Mouse (Mus musculus): Measurements from ENCODE around the gene Olfr727. TPM values are rescaled to one million over a fixed set of nuclear protein-coding genes. Genes with fewer than 3 reads are reported as not detected.

Olfr727 gene
- not detected in 2 replicates for polyA plus RNA-seq (2012; rRNA removed)

DNA sequence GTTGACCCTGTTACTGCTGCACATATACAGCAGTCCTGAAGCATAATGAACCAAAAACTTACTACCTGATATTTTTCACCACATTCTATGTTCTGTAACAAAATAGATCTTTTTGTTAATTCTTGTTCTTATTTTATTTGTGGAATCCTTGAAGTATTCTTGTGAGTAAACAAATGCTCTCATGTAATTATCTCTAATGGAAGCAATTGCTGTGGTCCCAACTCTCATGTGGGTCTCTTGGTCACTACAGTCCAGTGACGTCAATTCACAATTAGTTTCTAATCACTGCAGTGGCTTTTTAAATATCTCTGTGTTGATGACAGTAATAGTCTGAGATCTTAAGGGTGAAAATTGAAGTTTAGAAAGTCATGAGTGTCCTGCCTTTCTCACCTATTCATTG lies at the start of gene Olfr727:
Olfr727 (plus strand) TSS at position 301 of the 400 bp plus-strand sequence.

GRCm38 (mm10) chr14:50090853-50091252 lies 32.1 kb upstream of the Olfr727 start, which contains the start of gene Olfr726:
Olfr726 (minus strand) TSS chr14:50090953.

DNA sequence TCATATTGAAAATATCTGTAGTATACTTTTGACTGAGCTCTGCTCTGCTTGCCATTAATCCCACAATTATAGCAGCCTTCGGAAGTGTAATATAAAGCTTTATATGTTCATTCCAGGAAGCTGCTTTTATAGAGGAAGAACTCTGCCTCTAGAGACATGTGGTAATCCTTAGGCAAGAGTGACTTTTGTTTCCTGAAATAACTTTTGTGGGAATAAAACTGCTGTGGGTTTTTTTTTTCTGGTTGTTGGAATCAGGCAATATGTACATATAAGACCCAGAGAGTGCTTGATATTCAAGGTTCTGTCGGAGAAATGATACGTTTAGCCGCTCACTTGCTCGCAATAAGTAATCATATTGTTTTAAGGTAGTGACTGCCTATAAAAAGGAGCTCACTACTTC lies 19.6 kb downstream of the Olfr727 start, which contains the start of gene Olfr728:
Olfr728 (minus strand) TSS at position 101 of the 400 bp plus-strand sequence.

DNA sequence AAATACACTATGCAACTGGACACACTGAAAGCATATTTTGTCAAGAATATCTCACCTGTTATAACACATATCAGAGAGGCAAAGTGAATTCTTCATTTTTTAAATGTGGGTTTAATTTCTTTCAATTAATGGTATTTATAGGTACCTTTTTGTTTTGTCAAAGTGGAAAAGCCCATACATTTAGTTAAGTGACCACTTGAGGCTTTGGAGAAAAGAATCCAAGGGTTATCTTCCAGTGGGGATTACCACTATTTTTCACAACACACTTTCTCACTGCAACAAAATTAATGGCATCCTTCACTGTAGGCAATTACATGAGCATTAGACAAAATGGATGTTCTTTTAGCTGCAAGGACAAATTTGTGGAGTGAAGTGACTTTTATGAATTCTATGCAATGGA lies 29.8 kb downstream of the Olfr727 start, which contains the start of gene Olfr729:
Olfr729 (minus strand) TSS at position 101 of the 400 bp plus-strand sequence.

Other genes with a start within 250 kb of the Olfr727 start
- gene Olfr722, start 221.2 kb upstream of the Olfr727 start, polyA plus RNA-seq (2012; rRNA removed) = not detected in 2 replicates
- gene Olfr723, start 191.4 kb upstream of the Olfr727 start, polyA plus RNA-seq (2012; rRNA removed) = not detected in 2 replicates
- gene Olfr724, start 159.9 kb upstream of the Olfr727 start, polyA plus RNA-seq (2012; rRNA removed) = not detected in 2 replicates
- gene Olfr725, start 82.8 kb upstream of the Olfr727 start, polyA plus RNA-seq (2012; rRNA removed) = not detected in 2 replicates
- not detected in 2 replicates for gene Olfr726, start 32.2 kb upstream of the Olfr727 start, polyA plus RNA-seq (2012; rRNA removed)
- gene Olfr728, start 19.5 kb downstream of the Olfr727 start, polyA plus RNA-seq (2012; rRNA removed) = not detected in 2 replicates
- not detected in 2 replicates for gene Olfr729, start 29.7 kb downstream of the Olfr727 start, polyA plus RNA-seq (2012; rRNA removed)
- gene Olfr730, start 65.0 kb downstream of the Olfr727 start, polyA plus RNA-seq (2012; rRNA removed) = not detected in 2 replicates
- gene Olfr731, start 118.7 kb downstream of the Olfr727 start, polyA plus RNA-seq (2012; rRNA removed) = not detected in 2 replicates
- not detected in 2 replicates for gene Olfr732, start 161.0 kb downstream of the Olfr727 start, polyA plus RNA-seq (2012; rRNA removed)
- not detected in 2 replicates for gene Olfr733, start 178.3 kb downstream of the Olfr727 start, polyA plus RNA-seq (2012; rRNA removed)
- not detected in 2 replicates for gene Olfr734, start 203.6 kb downstream of the Olfr727 start, polyA plus RNA-seq (2012; rRNA removed)
- 0.02 TPM in 1 of 2 replicates, not detected in the other for gene Olfr735, start 225.7 kb downstream of the Olfr727 start, polyA plus RNA-seq (2012; rRNA removed)
- gene Tlr11, start 234.7 kb downstream of the Olfr727 start, polyA plus RNA-seq (2012; rRNA removed) = 0.26 and 0.31 TPM in 2 replicates

Measured in liver, embryonic 18 days (tissue).